Mouse (Mus musculus) midbrain, embryonic 14.5 days (tissue): ENCODE measurements at regions not wholly inside any gene's neighbourhood (a gene's known extent, or its start where the extent isn't known, plus 50 kb on each side); places are given as distances from the start of the nearest gene placed in this dataset.

Source experiments
- ATAC-seq: fragments of 200-750 bp; cut with Nextera tagmentation; 2 replicates; pipeline ENCODE4 v1.8.0; 2017; ENCODE audit warnings: moderate number of reproducible peaks, moderate library complexity; ENCODE audit not compliant: low FRiP score, low TSS enrichment
- DNase-seq: peaks from one replicate; pipeline ENCODE4 v3.0.0-alpha.2; 2015
- H3K27ac ChIP-seq: fragments of 300-500 bp; sonication (generic); replicated peaks from 2 replicates; pipeline ENCODE4 v1.5.1; 2014; ENCODE audit warnings: mild to moderate bottlenecking, low read depth, low read length, moderate library complexity
- H3K27me3 ChIP-seq: fragments of 300-500 bp; sonication (generic); 2 replicates; pipeline ENCODE4 v1.6.1; 2014; ENCODE audit warnings: low read length, control low read depth, mixed read lengths; ENCODE audit not compliant: control insufficient read depth, insufficient read depth
- H3K36me3 ChIP-seq: fragments of 300-500 bp; sonication (generic); 2 replicates; pipeline ENCODE4 v1.6.1; 2014; ENCODE audit warnings: low read length, control low read depth; ENCODE audit not compliant: control insufficient read depth, insufficient read depth
- H3K4me1 ChIP-seq: fragments of 300-500 bp; sonication (generic); 2 replicates; pipeline ENCODE4 v1.6.1; 2014; ENCODE audit warnings: mild to moderate bottlenecking, antibody characterized with exemption, low read length, control low read depth; ENCODE audit not compliant: control insufficient read depth, insufficient read depth
- H3K4me2 ChIP-seq: fragments of 300-500 bp; sonication (generic); 2 replicates; pipeline ENCODE4 v1.6.1; 2014; ENCODE audit warnings: mild to moderate bottlenecking, low read length, moderate library complexity
- H3K4me3 ChIP-seq: fragments of 300-500 bp; sonication (generic); replicated peaks from 2 replicates; pipeline ENCODE4 v1.5.1; 2014; ENCODE audit warnings: low read depth, low read length
- H3K9ac ChIP-seq: fragments of 300-500 bp; sonication (generic); replicated peaks from 2 replicates; pipeline ENCODE4 v1.6.1; 2014; ENCODE audit warnings: mild to moderate bottlenecking, low read length, moderate library complexity
- H3K9me3 ChIP-seq: fragments of 300-500 bp; sonication (generic); 2 replicates; pipeline ENCODE4 v1.6.1; 2016; ENCODE audit warnings: low read length, control low read depth, mixed read lengths; ENCODE audit not compliant: control insufficient read depth
- WGBS: fragments of 180-500 bp; shearing (Covaris S2); extraction: QIAGEN DNeasy Blood & Tissue Kit; methylation state at CpG from one replicate; pipeline ENCODE4 v1.1.7; 2014; 5-methylcytosine and 5-hydroxymethylcytosine counted together

DNA sequence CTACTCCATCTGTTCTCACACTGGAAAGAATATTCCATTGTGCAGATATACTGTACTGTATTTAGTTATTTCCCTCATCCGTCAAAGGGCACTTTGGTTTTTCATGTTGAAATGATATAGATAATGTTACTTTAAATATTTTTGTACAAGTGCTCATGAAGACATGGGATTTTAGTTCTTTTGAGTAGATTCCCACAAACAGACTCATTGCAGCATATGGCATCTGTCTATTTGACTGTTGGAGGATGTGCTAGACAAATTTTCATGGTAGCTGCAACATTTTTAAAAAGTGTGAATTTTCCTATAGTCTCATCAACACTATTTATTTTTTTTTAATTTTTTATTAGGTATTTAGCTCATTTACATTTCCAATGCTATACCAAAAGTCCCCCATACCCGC is 502.5 kb downstream of the Hdgfl1 start:
- ATAC-seq (no peak), DNase-seq (no peak)
- Histone ChIP-seq H3K4me3 (no peak overlapping the region), H3K9ac (no peak overlapping the region), H3K4me2 (no peak overlapping the region), H3K9me3 (no peaks in the 10 kb centered on the region), H3K27me3 (no peaks in the 10 kb centered on the region), H3K36me3 (no peaks in the 10 kb centered on the region), H3K4me1 (no peaks in the 10 kb centered on the region), H3K27ac (no peak overlapping the region)
- WGBS, result 97% methylated on average over 2 of the region's 2 CpGs

DNA sequence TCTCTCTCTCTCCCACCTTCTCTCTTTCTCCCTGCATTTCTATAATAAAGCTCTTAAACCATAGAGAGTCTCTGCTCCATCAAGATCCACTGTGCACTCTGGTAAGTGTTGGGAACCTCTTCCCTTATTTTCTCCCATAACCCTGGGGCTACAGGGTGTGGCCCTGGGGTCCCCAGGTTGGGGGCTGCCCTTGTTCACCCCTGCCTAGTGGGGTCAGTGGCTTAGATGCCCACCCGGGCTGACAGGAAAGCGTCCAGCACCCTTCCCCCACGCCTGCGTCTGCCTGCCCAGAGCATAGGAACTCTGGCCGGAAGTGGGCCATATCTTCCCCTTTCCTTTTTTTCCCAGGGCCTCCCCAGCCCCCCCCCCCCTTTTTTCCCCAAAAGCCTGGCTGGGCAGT is 534.0 kb downstream of the Hdgfl1 start:
- Histone ChIP-seq H3K36me3 (no peaks in the 10 kb centered on the region), H3K27me3 (no peaks in the 10 kb centered on the region), H3K27ac (no peak overlapping the region), H3K4me3 (no peak overlapping the region), H3K4me1 (no peaks in the 10 kb centered on the region), H3K9me3 (no peaks in the 10 kb centered on the region), H3K9ac (no peak overlapping the region), H3K4me2 (no peak overlapping the region)
- no peak for DNase-seq
- no peak for ATAC-seq
- 63% methylated on average over 5 of the region's 5 CpGs for WGBS

DNA sequence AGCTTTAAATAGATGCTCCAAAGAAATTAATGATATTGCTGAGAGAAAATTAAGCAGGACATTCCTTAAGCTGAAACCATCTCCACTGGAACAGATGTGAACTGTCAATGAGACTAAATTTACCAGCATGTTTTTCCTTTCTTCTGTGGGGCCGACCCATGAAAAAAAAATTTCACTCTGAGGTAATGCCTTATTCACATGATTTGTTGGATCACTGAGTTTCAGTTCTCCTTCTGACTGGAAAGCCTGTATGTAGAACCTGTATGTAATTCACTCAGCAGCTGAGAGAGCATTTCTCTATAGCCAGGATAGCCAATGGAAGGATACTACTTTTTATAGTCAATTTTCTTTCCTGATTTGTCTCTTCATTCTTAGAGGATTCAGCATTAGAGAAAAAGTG is 535.3 kb downstream of the Hdgfl1 start:
- no peaks in the 10 kb centered on the region for H3K4me1 ChIP-seq
- H3K4me2 ChIP-seq, result no peak overlapping the region
- H3K4me3 ChIP-seq, result no peak overlapping the region
- DNase-seq (no peak), ATAC-seq (no peak)
- no peak overlapping the region for H3K9ac ChIP-seq
- H3K27ac ChIP-seq, result no peak overlapping the region
- no peaks in the 10 kb centered on the region for H3K9me3 ChIP-seq
- H3K27me3 ChIP-seq, result no peaks in the 10 kb centered on the region
- 83% methylated on average over 1 of the region's 1 CpGs for WGBS
- H3K36me3 ChIP-seq, result no peaks in the 10 kb centered on the region

DNA sequence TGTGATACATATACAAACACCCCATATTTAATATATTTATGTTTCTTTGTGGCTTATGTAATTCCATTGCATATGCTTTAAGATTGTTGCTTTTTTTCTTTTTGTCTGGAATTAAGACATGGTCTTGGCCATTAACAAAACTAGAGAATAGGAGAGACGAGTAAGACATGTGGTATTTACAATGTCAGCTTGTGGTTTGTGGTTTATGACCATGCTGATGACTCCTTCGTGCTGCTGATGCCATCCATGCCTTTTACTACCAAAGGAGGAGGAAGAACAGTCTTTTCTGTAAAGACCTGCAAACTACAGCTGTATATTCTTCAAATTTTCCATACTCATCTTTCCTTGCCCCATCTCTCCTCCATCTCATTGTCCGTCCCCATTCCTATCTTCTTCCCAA is 552.7 kb downstream of the Hdgfl1 start:
- Histone ChIP-seq H3K4me1 (no peaks in the 10 kb centered on the region), H3K4me3 (no peak overlapping the region), H3K9me3 (no peaks in the 10 kb centered on the region), H3K9ac (no peak overlapping the region), H3K27ac (no peak overlapping the region), H3K36me3 (no peaks in the 10 kb centered on the region), H3K27me3 (no peaks in the 10 kb centered on the region), H3K4me2 (no peak overlapping the region)
- ATAC-seq (no peak), DNase-seq (no peak)
- 93% methylated on average over 3 of the region's 3 CpGs for WGBS

DNA sequence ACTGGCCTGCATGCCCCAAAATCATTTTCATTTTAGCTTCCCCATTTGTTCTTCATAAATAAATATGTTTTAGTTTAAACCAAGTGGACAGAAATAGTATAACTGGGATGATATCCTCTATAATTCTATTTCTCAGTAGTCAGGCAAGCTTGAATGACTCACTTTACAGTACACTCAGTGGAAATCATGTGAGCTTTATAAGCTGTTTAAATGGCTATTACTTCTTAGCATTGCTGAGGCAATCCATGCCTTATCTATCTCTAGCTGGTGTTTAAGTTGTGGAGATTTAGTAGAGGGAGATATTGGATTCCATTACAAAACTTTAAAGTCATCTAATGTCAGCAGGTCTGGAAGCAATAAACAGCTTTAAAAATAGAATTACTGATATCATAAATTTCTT is 553.4 kb downstream of the Hdgfl1 start:
- DNase-seq (no peak), ATAC-seq (no peak)
- Histone ChIP-seq H3K4me1 (no peaks in the 10 kb centered on the region), H3K27me3 (no peaks in the 10 kb centered on the region), H3K27ac (no peak overlapping the region), H3K4me3 (no peak overlapping the region), H3K36me3 (no peaks in the 10 kb centered on the region), H3K4me2 (no peak overlapping the region), H3K9me3 (no peaks in the 10 kb centered on the region), H3K9ac (no peak overlapping the region)

DNA sequence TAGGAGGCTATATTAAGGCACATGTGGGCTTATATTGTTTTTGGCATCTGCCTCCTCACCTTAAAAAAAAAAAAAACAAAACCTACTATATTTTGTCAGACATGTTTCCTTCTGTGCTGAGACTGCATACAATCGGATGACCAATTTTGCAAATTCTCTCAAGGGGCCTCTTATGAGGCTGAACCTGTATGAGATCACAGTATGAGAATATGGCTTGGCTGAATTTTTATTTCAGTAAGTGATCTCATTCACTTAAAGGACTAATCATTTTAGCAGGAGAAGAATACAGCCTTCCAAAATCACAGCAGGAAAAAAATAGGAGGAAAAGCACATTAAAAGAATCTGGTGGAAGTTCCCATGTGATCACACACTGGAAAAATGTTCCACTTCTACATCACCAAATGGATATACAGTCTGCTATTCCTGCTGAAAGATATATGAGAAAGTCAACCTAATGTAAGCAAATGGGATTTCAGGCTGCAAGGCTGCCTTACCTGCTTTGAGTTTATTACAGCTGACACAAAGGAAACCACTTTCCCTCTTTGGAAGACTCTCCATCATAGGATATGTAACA is 564.3 kb downstream of the Hdgfl1 start:
- 92% methylated on average over 1 of the region's 1 CpGs for WGBS
- no peak overlapping the region for H3K4me3 ChIP-seq
- H3K4me1 ChIP-seq, result no peaks in the 10 kb centered on the region
- no peak overlapping the region for H3K9ac ChIP-seq
- ATAC-seq (no peak), DNase-seq (no peak)
- no peak overlapping the region for H3K4me2 ChIP-seq
- H3K27ac ChIP-seq, result no peak overlapping the region
- no peaks in the 10 kb centered on the region for H3K9me3 ChIP-seq
- no peaks in the 10 kb centered on the region for H3K36me3 ChIP-seq
- H3K27me3 ChIP-seq, result no peaks in the 10 kb centered on the region

DNA sequence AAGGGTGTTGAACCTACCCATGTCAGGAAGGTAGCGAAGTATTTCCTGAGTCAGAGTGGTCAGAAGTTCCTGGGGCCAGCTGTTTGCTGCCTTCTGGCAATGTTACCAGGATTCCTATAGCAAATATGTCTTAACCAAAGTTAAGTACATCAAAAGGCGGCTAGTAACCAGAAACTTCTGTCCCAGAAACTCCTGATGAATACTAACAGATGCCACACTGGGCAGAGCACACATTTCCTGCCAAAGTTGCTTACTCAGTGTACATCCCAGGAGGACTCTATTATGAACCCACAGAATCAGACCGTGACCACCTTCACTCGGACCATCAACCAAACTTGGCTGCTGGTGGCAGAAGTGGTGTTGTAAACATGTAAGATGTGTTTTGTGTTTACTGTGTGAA is 575.3 kb downstream of the Hdgfl1 start:
- H3K4me2 ChIP-seq, result no peak overlapping the region
- ATAC-seq (no peak), DNase-seq (no peak)
- H3K4me3 ChIP-seq, result no peak overlapping the region
- H3K9me3 ChIP-seq, result no peaks in the 10 kb centered on the region
- no peaks in the 10 kb centered on the region for H3K4me1 ChIP-seq
- no peaks in the 10 kb centered on the region for H3K27me3 ChIP-seq
- H3K27ac ChIP-seq, result no peak overlapping the region
- H3K36me3 ChIP-seq, result no peaks in the 10 kb centered on the region
- 86% methylated on average over 4 of the region's 4 CpGs for WGBS
- no peak overlapping the region for H3K9ac ChIP-seq

DNA sequence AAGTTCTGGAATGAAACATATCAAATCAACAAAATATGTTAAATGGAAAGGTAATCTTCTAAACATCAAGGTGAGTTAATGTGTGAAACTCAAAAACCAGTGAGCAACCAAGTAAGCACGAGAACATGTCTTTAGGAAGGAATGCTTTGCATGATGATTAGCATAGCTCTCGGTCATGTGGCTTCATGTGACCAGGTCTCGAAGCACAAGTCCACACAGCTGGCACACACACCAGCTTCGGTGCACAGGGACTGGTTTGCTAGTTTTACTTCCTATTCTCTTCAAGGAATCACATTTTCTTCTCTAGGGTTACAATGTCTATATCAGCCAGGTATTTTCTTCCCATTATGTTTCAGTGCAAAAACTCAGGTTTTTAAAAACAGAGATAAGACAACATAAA is 586.1 kb downstream of the Hdgfl1 start:
- H3K9ac ChIP-seq, result no peak overlapping the region
- ATAC-seq, result no peak
- H3K9me3 ChIP-seq, result no peaks in the 10 kb centered on the region
- H3K27ac ChIP-seq, result no peak overlapping the region
- no peaks in the 10 kb centered on the region for H3K36me3 ChIP-seq
- no peak overlapping the region for H3K4me2 ChIP-seq
- DNase-seq, result no peak
- WGBS, result 94% methylated on average over 4 of the region's 4 CpGs
- H3K27me3 ChIP-seq, result no peaks in the 10 kb centered on the region
- no peak overlapping the region for H3K4me3 ChIP-seq
- H3K4me1 ChIP-seq, result no peaks in the 10 kb centered on the region

DNA sequence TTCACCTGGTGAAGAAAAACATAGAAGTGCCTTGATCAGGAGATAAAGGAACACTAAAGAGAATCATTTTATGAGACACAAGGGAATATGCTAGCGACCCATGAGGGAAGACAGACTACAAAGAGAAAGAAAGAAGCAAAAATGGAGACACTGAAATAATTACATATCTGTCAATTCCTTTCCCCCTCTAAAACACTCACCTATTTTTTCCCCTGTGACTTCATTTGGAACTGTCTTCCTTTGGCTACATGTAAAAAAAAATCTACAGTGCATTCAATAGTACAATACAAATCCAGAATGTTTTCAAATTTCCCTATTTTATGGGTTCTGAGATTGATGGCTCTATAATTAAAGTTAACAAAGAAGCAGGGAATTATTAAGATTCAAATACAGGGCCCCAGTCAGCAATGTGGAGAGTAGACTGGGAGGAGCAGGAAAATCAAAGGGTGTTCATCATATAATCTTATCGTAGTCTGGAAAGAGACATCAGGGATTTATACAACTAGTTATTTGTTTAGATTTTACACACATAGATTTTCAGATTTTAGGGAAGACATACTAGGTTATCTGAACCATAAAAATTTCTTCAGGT is 598.0 kb downstream of the Hdgfl1 start:
- no peak overlapping the region for H3K4me3 ChIP-seq
- no peak overlapping the region for H3K27ac ChIP-seq
- H3K9ac ChIP-seq, result no peak overlapping the region
- no peak for DNase-seq
- H3K9me3 ChIP-seq, result no peaks in the 10 kb centered on the region
- ATAC-seq, result no peak
- H3K4me2 ChIP-seq, result no peak overlapping the region
- H3K36me3 ChIP-seq, result no peaks in the 10 kb centered on the region
- WGBS, result 81% methylated on average over 2 of the region's 2 CpGs
- H3K27me3 ChIP-seq, result no peaks in the 10 kb centered on the region
- no peaks in the 10 kb centered on the region for H3K4me1 ChIP-seq
